Mouse (Mus musculus): Measurements from ENCODE around the gene Nudc.

The Nudc gene

GRCm38 (mm10) chr4:133536081-133536480 lies 9.7 kb downstream of the Nudc start:
- no peak for DNase-seq (ENCODE audit: low read depth, low spot score)

- peak; percentile 23 for DNase-seq (ENCODE audit: low read depth, low spot score)
Observed at GRCm38 (mm10) chr4:133532777-133533176, 13.0 kb downstream of the Nudc start.

- DNase-seq (ENCODE audit: low read depth, low spot score) = no peak
Observed at GRCm38 (mm10) chr4:133527788-133528187, 18.0 kb downstream of the Nudc start.

GRCm38 (mm10) chr4:133521502-133521901 lies 24.3 kb downstream of the Nudc start:
- DNase-seq (ENCODE audit: low read depth, low spot score) = no peak

GRCm38 (mm10) chr4:133519369-133519665 lies 26.5 kb downstream of the Nudc start:
- DNase-seq (ENCODE audit: low read depth, low spot score) = no peak

GRCm38 (mm10) chr4:133518601-133519368 lies 27.0 kb downstream of the Nudc start, which contains the start of gene Kdf1:
Gene Kdf1 (plus strand): TSS chr4:133518963.
- peak; percentile 39 for DNase-seq (ENCODE audit: low read depth, low spot score)

- DNase-seq (ENCODE audit: low read depth, low spot score) = peak; percentile 79
Observed at GRCm38 (mm10) chr4:133512972-133513371, 32.8 kb downstream of the Nudc start.

- DNase-seq (ENCODE audit: low read depth, low spot score) = peak; percentile 41
Observed at GRCm38 (mm10) chr4:133512511-133512910, 33.3 kb downstream of the Nudc start.

GRCm38 (mm10) chr4:133511050-133511449 lies 34.7 kb downstream of the Nudc start:
- DNase-seq (ENCODE audit: low read depth, low spot score) = no peak

- DNase-seq (ENCODE audit: low read depth, low spot score) = no peak
Observed at GRCm38 (mm10) chr4:133508990-133509389, 36.8 kb downstream of the Nudc start.

- DNase-seq (ENCODE audit: low read depth, low spot score) = no peak
Observed at GRCm38 (mm10) chr4:133506573-133506972, 39.2 kb downstream of the Nudc start.

GRCm38 (mm10) chr4:133504755-133505485 lies 40.9 kb downstream of the Nudc start:
- DNase-seq (ENCODE audit: low read depth, low spot score) = no peak

GRCm38 (mm10) chr4:133504300-133504699 lies 41.5 kb downstream of the Nudc start:
- DNase-seq (ENCODE audit: low read depth, low spot score) = no peak

GRCm38 (mm10) chr4:133501514-133501913 lies 44.3 kb downstream of the Nudc start:
- no peak for DNase-seq (ENCODE audit: low read depth, low spot score)

- peak; percentile 88 for DNase-seq (ENCODE audit: low read depth, low spot score)
Observed at GRCm38 (mm10) chr4:133498160-133498724, 47.6 kb downstream of the Nudc start, which contains the start of gene Trnp1. Gene Trnp1 (minus strand): TSS chr4:133498550.

GRCm38 (mm10) chr4:133497461-133498159 lies 48.2 kb downstream of the Nudc start:
- peak; percentile 32 for DNase-seq (ENCODE audit: low read depth, low spot score)

- no peak for DNase-seq (ENCODE audit: low read depth, low spot score)
Observed at GRCm38 (mm10) chr4:133496738-133497445, 48.9 kb downstream of the Nudc start.

- DNase-seq (ENCODE audit: low read depth, low spot score) = no peak
Observed at GRCm38 (mm10) chr4:133495711-133496110, 50.1 kb downstream of the Nudc start.

GRCm38 (mm10) chr4:133494867-133495266 lies 50.9 kb downstream of the Nudc start:
- no peak for DNase-seq (ENCODE audit: low read depth, low spot score)

GRCm38 (mm10) chr4:133494432-133494831 lies 51.4 kb downstream of the Nudc start:
- DNase-seq (ENCODE audit: low read depth, low spot score) = peak; percentile 87

- peak; percentile 33 for DNase-seq (ENCODE audit: low read depth, low spot score)
Observed at GRCm38 (mm10) chr4:133493895-133494294, 51.9 kb downstream of the Nudc start.

Measured in ES-CJ7 (cell line).